Mouse (Mus musculus) erythroblast, embryonic 14.5 days (primary cell): Measurements from ENCODE around the gene Prdm16.

Experiments
- GATA1 ChIP-seq: IDR thresholded peaks from 2 replicates; pipeline ENCODE4 v1.6.1; 2012; ENCODE audit warnings: low read length, inconsistent platforms, mixed read lengths
- TAL1 ChIP-seq: IDR thresholded peaks from 3 replicates; pipeline ENCODE4 v1.6.1; 2012; ENCODE audit warnings: low read length, inconsistent platforms, mixed read lengths

GRCm38 (mm10) chr4:154626282-154626681, 10.4 kb downstream of the Prdm16 start:
- TF ChIP-seq GATA1 (no peak), TAL1 (no peak)
